Mouse (Mus musculus) ES-E14 (cell line): ENCODE data around the gene Mlxipl.

Experiments
- CHD2 ChIP-seq: IDR thresholded peaks from 2 replicates; pipeline ENCODE4 v1.6.1; 2014; ENCODE audit warnings: mild to moderate bottlenecking, low read depth, low read length, inconsistent platforms
- HCFC1 ChIP-seq: IDR thresholded peaks from 2 replicates; pipeline ENCODE4 v1.6.1; 2012; ENCODE audit warnings: low read length, inconsistent platforms, borderline replicate concordance; ENCODE audit not compliant: insufficient read depth
- MAFK ChIP-seq: IDR thresholded peaks from 2 replicates; pipeline ENCODE4 v1.6.1; 2014; ENCODE audit warnings: mild to moderate bottlenecking, low read depth, low read length, inconsistent platforms; ENCODE audit not compliant: insufficient read depth
- ZC3H11A ChIP-seq: IDR thresholded peaks from 2 replicates; pipeline ENCODE4 v1.6.1; 2012; ENCODE audit warnings: low read depth, mild to moderate bottlenecking, inconsistent platforms, low read length, borderline replicate concordance
- ZNF384 ChIP-seq: IDR thresholded peaks from 2 replicates; pipeline ENCODE4 v1.6.1; 2012; ENCODE audit warnings: low read depth, low read length, inconsistent platforms

DNA sequence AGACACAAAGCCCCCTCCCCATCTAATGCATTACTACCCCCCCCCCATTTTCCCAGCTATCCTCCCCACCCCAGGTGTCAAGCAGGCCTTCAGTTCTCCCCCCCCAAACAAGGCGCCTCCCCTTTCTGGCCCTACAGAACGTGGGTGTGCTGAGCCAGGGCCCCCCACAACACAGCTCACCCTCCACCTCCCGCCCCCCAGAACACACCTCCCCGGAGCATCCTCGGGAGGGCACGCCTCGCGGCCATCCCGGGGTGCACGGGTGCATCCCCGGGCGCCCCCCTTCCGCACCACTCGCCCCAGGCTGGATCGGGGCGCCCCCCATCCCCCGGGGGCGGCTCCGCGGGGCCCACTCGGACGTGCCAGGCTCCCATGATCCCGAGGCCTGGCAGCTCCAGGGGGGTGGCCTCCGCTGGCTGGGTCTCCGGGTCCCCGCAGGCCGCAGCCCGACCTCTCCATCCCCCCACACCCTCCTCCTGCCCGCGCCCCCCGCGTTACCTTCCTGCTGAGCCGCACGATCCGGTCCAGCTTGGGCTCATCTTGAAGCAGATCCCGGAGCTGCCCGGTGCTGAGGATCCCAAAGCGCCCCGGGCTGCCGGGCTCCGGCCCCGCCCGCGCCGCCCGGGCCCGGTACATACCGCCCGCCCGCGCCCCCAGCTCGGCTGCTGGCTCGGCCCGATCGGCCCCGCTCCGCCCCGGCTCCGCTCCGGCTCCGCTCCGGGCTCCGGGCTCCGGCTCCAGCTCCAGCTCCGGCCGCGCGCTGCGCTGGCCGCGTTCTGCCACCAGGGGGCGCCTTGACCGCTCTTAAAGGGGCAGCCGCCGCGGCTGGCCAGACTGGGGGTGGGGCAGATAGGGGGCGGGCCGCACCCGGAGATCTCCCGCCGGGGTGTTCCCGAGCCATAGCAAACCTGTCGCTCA lies 11.9 kb upstream of the Mlxipl start, which contains the start of gene Vps37d:
- TF ChIP-seq HCFC1 = peak; percentile 58; the same call in 1 of the 2 replicates
- TF ChIP-seq ZC3H11A = no peak
- no peak for TF ChIP-seq MAFK
- no peak for TF ChIP-seq CHD2
- TF ChIP-seq ZNF384 = no peak
